Mouse (Mus musculus) macrophage (primary cell): ENCODE measurements at regions not wholly inside any gene's neighbourhood (a gene's known extent, or its start where the extent isn't known, plus 50 kb on each side); places are given as distances from the start of the nearest gene placed in this dataset.

Experiments
- H3K27ac ChIP-seq: fragments of 350-480 bp; formaldehyde crosslinking; 2 replicates; pipeline ENCODE4 v1.9.0; 2021
- H3K36me3 ChIP-seq: fragments of 350-480 bp; formaldehyde crosslinking; 2 replicates; pipeline ENCODE4 v1.9.0; 2021; ENCODE audit errors: inconsistent target
- H3K4me3 ChIP-seq: fragments of 350-480 bp; formaldehyde crosslinking; 2 replicates; pipeline ENCODE4 v1.9.0; 2021; ENCODE audit errors: inconsistent target
- H3K79me2 ChIP-seq: fragments of 350-480 bp; formaldehyde crosslinking; 2 replicates; pipeline ENCODE4 v1.9.0; 2021; ENCODE audit errors: inconsistent target
- WGBS: methylation state at CpG from one replicate; pipeline ENCODE4 v1.1.7; 2026; ENCODE audit warnings: inconsistent platforms; ENCODE audit not compliant: missing documents; 5-methylcytosine and 5-hydroxymethylcytosine counted together

DNA sequence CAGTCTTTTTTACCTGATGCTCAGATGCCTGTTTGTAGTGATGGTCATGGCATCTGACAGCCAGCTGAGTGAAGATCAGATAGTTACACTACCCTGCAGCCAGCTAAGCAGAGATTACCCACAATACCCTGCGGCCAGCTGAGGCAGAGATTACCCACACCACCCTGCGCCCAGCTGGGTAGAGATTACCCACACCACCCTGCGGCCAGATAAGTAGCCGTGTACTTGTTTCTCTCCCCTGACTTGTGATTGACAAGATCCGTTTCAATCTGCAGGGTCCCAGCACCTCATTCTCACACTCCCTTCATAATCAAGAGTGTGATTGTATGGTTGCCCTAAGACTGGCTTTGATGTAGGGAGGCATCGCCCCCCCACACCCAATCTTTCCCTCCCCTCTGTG, 195.9 kb upstream of the Kif2a start:
- Histone ChIP-seq H3K27ac (no peak overlapping the region), H3K79me2 (no peaks in the 10 kb centered on the region), H3K4me3 (no peak overlapping the region), H3K36me3 (no peaks in the 10 kb centered on the region)
- 87% methylated on average over 6 of the region's 6 CpGs for WGBS

DNA sequence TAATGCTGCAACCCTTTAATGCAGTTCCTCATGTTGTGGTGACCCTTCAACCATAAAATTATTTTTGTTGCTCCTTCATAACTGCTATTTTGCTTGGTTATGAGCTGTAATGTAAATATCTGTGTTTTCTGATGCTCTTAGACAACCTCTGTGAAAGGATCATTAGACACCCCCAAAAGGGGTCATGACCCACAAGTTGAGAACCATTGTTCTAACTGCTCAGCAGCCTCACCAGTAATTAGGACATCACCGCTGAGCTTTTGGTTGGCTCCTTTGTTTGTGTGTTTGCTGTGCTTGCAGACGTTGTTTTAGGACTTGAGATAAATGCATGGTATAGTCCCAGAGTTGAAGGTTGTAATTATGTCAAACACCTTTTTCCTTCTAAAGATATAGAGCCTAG, 191.4 kb upstream of the Kif2a start:
- H3K36me3 ChIP-seq = no peaks in the 10 kb centered on the region
- 90% methylated on average over 2 of the region's 2 CpGs for WGBS
- H3K27ac ChIP-seq = no peak overlapping the region
- H3K79me2 ChIP-seq = no peaks in the 10 kb centered on the region
- H3K4me3 ChIP-seq = no peak overlapping the region

DNA sequence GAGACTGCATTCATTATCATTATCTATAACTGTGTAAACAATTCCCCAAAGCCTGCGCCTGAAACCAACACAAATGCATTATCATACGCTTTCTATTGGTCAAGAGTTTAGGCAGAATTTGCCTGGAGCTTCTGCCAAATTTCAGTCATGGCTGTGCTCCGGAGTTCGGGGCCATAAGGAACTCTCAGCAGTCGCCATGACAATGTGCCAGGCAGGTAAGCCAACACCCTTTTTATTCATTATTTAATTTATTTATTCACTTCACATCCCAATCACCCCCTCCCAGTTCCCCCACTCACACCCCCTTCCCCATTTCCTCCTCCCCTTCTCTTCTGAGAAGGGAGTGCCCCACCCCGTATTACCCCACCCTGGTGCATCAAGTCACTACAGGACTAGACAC, 188.8 kb upstream of the Kif2a start:
- H3K36me3 ChIP-seq = no peaks in the 10 kb centered on the region
- 93% methylated on average over 6 of the region's 6 CpGs for WGBS
- H3K79me2 ChIP-seq = no peaks in the 10 kb centered on the region
- H3K27ac ChIP-seq = no peak overlapping the region
- no peak overlapping the region for H3K4me3 ChIP-seq

DNA sequence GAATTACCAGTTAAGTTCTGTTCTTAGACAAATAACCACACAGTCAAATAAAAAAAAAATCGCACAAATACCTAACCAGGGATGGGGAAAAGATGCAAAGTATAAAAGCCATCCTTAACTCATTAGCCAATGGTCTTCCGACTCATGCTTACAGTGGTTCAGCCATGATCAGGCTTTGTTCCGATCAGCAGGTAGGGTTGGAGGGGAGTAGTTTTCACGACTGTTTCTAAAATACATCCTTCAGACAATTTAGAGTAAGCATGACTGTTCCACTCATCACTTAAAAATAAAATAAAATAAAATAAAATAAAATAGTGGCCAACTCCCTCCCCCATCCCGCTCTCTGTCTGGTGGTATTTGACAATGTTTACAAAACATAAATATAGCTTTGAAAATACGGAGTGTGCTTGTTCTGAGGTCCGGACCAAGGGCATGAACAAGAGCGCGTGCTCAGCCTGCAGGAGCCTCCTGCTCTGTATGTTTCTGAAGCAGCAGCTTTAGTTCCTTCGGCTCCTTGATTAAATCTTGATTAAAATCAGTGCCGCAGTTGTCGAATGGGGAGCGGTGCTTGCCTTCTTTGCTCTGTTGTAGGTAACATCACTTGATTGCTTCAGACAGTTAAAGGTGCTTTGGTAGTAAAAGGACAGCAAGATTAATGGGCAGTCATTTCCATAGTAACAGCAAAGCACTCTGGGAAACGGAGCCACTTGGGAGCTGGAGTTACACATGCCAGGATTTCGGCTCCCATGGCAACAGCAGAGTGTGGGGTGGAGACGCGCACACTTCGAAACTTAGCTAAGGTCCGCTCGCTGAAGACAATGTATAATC, 185.6 kb upstream of the Kif2a start:
- Histone ChIP-seq H3K4me3 (no peak overlapping the region; the same call in 1 of the 2 replicates), H3K36me3 (no peaks in the 10 kb centered on the region), H3K27ac (no peak overlapping the region), H3K79me2 (no peaks in the 10 kb centered on the region)
- WGBS = 78% methylated on average over 20 of the region's 20 CpGs

DNA sequence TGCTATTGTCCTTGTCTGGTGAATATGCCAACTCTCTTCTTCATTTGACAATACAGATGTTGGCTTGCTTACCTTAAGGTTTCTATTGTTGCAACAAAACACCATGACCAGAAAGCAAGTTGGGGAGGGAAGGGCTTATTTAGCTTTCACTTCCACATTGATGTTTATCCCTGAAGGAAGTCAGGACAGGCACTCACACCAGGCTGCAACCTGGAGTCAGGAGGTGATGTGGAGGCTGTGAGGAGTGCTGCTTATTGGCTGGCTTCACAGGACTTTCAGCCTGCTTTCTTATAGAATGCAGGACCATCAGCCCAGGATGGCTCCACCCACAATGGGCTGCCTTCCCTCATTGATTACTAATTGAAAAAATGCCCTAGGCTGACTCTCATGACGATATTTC, 177.9 kb upstream of the Kif2a start:
- WGBS = 83% methylated on average over 1 of the region's 1 CpGs
- H3K36me3 ChIP-seq = no peaks in the 10 kb centered on the region
- H3K4me3 ChIP-seq = no peak overlapping the region
- H3K27ac ChIP-seq = no peak overlapping the region
- H3K79me2 ChIP-seq = no peaks in the 10 kb centered on the region

DNA sequence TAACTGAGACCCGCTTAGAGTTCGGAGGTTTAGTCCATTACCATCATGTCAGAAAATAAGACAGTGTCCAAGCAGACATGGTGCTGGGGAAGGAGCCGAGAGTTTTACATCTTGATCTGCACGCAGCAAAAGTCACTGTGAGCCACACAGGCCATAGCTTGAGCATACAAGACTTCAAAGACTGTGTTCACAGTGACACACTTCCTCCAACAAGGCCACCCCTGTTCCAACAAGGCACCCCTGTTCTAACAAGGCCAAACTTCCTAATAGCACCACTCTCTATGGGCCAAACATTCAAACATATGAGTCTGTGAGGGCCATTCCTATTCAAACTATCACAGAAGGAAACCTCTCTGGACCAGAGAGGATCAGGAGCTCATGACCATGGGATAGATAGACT, 171.5 kb upstream of the Kif2a start:
- Histone ChIP-seq H3K36me3 (no peaks in the 10 kb centered on the region), H3K27ac (no peak overlapping the region), H3K79me2 (no peaks in the 10 kb centered on the region), H3K4me3 (no peak overlapping the region)
- WGBS = 85% methylated on average over 4 of the region's 4 CpGs

DNA sequence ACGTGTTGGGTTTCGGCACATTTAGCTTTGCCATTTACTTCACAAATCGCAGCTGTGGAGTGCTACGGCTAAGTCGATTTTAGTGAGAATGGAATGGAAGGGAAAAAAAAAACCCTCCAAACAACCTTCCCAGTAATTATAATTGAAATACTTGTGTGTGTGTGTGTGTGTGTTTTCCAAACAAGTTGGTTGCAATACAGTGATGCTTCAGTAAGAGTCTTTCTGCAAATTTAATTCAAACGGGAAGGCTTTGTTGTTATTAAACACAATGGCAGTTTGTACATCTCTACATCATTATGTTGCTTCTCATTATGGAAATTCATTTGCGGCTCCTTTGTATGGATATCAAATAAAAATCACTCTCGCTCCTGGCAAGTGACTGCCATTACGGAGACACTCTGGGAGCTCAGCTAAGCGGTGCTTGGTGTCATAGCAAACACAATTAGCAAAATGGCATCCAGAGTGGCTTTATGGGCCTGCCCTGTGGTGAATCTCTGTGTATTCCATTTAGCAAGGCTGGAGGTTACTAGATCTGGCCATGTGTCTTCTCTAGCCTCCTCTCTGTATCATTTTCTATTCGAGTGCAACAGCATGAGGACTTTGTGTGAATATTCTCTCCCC, 165.4 kb upstream of the Kif2a start:
- H3K36me3 ChIP-seq = no peaks in the 10 kb centered on the region
- no peak overlapping the region for H3K27ac ChIP-seq
- 92% methylated on average over 11 of the region's 11 CpGs for WGBS
- H3K79me2 ChIP-seq = no peaks in the 10 kb centered on the region
- no peak overlapping the region for H3K4me3 ChIP-seq

DNA sequence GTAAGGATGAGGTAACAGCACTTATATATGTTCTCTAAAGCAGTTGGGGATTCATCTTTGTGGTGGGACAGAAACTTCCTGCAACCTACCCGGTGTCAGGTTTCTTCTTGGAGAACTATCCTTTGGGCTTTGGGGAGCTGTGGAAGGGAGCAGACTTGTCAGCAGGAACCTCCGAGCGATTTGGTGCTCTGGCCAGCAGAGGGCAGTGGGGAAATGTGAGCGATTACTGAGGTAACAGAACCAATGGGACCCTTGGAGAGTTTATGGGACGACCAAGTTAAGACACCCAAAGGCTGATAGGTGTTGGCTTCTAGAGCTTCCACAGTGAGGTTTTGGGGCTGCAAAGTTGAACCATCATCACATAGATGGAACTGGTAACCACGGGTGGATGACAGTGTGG, 160.6 kb upstream of the Kif2a start:
- WGBS = 26% methylated on average over 6 of the region's 6 CpGs

DNA sequence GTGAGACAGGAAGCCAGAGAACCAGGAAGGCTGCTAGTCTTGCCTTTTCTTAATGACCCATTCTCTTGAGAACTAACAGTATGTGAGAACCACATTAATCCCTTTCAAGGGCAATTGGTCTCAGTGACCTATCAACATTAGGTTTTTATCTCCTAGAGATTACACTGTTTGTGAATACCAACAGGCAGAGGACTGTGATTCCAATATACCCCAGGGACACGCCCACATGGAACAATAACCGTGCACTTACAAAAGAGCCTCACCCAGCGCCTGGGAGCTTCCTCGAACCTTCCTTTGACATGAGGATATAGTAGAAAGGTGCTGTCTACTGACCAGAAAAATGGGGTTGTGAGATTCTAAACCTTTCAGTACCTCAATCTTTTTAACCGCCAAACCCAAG, 157.6 kb upstream of the Kif2a start:
- 97% methylated on average over 5 of the region's 5 CpGs for WGBS
- Histone ChIP-seq H3K4me3 (no peak overlapping the region), H3K27ac (no peak overlapping the region), H3K79me2 (no peaks in the 10 kb centered on the region), H3K36me3 (no peaks in the 10 kb centered on the region)

More for the DNA sequence above, 160.6 kb upstream of the Kif2a start:
- Histone ChIP-seq H3K4me3 (no peak overlapping the region), H3K79me2 (no peaks in the 10 kb centered on the region), H3K36me3 (no peaks in the 10 kb centered on the region), H3K27ac (no peak overlapping the region)

DNA sequence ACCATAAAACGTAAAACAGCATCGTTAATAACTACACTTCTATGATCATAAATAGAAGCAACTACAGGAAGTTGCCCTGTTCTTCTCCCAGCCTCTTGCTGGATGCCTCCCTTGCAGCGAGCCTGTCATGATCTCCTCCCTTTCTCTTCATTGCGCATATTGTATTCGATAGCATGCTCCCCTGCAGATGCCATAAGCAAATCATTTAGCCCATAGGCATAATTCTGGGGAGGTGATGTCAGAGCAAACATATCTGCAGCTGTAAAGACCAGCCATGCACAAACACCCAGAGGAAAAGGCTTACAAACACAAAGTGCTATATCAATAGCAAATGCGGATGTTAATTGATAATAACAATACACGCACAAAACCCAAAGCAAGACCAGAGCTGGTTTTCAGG, 155.7 kb upstream of the Kif2a start:
- no peak overlapping the region for H3K27ac ChIP-seq
- no peak overlapping the region for H3K4me3 ChIP-seq
- H3K79me2 ChIP-seq = no peaks in the 10 kb centered on the region
- H3K36me3 ChIP-seq = no peaks in the 10 kb centered on the region
- WGBS = 91% methylated on average over 7 of the region's 7 CpGs

DNA sequence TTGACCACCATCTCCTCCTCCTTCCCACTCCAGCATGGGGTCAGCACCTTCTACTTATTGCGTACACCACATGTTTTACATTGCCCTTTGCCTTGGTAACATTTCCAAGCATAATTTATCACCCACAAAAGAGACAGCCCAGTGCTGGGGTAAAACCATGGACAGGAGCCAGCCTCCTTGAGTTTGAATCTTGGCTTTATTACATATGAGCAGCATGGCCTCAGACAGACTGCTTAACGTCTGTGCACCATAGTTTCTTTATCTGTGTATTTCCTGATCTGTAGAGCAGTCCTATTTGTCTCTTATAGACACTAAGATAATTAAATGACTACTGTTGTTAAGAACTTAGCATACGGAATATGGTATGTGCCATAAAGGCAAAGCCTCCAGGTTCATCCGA, 154.0 kb upstream of the Kif2a start:
- 94% methylated on average over 4 of the region's 4 CpGs for WGBS
- no peaks in the 10 kb centered on the region for H3K36me3 ChIP-seq
- no peaks in the 10 kb centered on the region for H3K79me2 ChIP-seq
- no peak overlapping the region for H3K4me3 ChIP-seq
- no peak overlapping the region for H3K27ac ChIP-seq

DNA sequence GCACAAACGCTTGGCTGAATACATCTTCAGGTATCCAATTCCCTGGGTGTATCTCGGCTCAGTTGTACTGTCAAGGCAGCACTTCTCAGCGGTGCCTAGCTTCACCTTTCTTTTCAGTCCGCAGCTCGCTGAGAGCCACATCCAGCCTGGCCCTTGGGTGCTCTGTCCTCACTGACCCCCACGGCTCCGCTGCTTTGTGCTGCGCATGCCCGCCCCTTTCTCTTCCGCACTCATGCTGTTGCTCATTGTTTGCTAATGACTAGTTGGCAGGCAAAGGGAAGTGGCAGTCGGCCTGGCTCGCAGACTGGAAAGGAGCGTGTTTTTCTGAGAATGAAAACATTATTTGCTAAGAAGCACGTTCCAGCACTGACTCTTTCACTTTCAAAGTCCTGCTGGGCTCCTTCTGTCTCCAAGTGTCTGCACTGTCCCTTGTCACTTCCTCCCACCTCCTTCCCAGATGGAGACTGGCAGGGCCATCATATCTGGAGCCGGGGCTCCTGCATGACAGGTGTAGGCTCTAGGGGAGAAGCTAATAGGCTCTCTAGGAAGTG, 146.7 kb upstream of the Kif2a start:
- Histone ChIP-seq H3K4me3 (peak overlapping the region; percentile 14; the same call in 1 of the 2 replicates), H3K36me3 (no peaks in the 10 kb centered on the region), H3K27ac (no peak overlapping the region), H3K79me2 (no peaks in the 10 kb centered on the region)
- 15% methylated on average over 15 of the region's 15 CpGs for WGBS

DNA sequence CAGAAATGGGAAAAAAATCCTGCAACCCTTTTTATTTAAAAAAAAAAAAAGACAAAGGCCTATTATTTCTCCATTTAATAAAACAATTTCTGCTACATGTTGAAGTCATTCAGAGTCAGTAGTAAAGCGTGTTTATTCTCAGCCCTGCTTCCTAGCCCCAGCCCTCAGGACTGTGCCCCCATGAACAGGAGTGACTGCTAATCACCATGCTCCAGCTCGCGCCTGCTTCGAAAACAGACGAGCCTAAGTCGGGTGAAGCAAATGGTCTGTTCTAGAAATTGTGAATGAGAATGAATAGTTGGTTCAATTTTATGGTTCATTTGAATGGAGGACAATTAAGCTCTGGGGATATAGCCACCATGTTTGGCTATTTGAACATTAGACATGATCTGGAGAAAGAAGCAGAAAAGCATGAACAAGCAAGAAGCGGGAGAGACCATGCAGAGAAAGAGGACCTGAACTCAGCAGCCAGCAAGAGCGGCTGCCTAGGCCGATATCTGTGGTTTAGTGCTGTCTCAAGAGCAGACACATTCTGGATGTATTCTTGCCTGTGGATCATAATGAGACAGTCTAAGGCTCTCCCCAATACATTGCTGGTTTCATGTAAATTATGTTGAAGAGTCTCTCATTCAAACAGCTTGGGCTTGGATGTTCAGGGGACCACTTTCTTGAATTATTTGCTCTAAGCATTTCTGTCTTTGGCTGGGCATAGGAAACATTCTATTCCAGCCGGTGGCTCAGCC, 146.1 kb upstream of the Kif2a start:
- 78% methylated on average over 10 of the region's 10 CpGs for WGBS
- Histone ChIP-seq H3K79me2 (no peaks in the 10 kb centered on the region), H3K27ac (no peak overlapping the region), H3K4me3 (peak overlapping the region; percentile 14; the same call in 1 of the 2 replicates), H3K36me3 (no peaks in the 10 kb centered on the region)

DNA sequence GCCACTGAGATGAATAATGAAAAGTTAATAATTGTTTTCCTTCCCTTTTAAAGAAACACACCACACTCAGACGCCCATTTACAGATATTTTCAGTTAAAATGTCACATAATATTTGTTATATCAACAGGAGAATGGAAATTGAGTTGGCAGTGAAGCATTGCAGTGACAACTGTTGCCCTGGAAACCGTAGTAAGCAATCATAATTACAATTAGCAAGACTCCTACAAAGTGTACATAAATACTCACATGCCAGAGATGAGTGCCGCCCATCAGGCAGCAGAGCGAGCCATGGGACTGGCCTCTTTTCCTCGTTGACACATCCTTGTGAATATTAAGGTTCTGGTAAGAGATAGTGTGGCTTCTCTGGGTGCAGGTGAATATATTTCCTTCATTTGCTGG, 129.6 kb upstream of the Kif2a start:
- no peaks in the 10 kb centered on the region for H3K79me2 ChIP-seq
- H3K36me3 ChIP-seq = no peaks in the 10 kb centered on the region
- H3K4me3 ChIP-seq = no peak overlapping the region
- WGBS = 88% methylated on average over 5 of the region's 5 CpGs
- no peak overlapping the region for H3K27ac ChIP-seq

DNA sequence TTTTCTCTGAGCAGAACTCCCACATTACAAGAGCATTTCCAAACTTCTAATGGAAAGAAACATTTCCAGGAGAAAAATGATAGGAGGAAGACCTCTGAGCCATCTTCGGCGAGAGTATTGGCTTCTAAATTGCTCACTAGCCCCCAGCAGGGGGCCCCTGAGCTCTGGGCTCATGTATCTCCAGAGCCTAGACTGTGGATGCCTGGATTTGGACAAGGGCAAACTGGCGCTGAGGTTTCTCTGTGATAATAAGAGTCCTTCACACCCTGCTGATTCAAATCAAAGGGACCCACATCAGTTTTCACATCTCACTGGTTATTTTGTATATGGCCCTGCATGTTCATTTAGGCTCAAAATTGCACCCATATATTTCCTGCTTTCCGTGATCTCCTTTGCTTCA, 119.3 kb upstream of the Kif2a start:
- Histone ChIP-seq H3K4me3 (no peak overlapping the region), H3K79me2 (no peaks in the 10 kb centered on the region), H3K36me3 (no peaks in the 10 kb centered on the region), H3K27ac (no peak overlapping the region)
- 73% methylated on average over 4 of the region's 4 CpGs for WGBS
